Mouse (Mus musculus): ENCODE data around the gene Gm20388.

GRCm38 (mm10) chr8:124144619-124144980 lies 4234.0 kb downstream of the Gm20388 start:
- TF ChIP-seq CTCF (IDR thresholded peaks at IDR 0.05; ENCODE audit: low read depth) (no peak), EP300 (optimal IDR thresholded peaks at IDR 0.05) (no peak)
